Mouse (Mus musculus): Measurements from ENCODE around the gene Spaca3. TPM values are rescaled to one million over a fixed set of nuclear protein-coding genes. Genes with fewer than 3 reads are reported as not detected.

Spaca3 gene
- polyA plus RNA-seq, 1 experiment = not detected

DNA sequence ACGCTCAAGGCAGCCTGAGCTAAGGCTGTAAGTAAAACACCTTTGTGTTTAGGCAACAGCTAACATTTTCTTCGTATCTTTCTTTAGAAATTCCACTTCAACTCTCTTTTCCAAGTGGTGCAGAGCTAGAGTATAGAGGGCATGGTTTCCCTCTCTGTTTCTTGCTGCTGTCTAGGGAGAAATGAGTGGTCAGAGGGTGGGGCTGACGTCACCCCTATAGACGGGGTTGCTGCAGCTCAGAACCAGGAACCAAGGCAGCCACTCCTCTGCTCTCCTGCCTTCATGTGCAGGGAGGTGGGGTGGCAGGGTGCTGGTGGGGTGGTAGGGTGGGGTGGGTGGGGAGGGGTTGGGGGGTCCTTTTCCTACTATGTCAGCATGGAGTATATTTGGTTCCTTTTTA lies 22.3 kb upstream of the Spaca3 start:
- no peak for DNase-seq (ENCODE audit: low read depth)
- no peak for TF ChIP-seq CTCF (IDR thresholded peaks at IDR 0.05; ENCODE audit: borderline replicate concordance, extremely low read depth, insufficient read depth, insufficient read length)
- TF ChIP-seq POLR2A (IDR thresholded peaks at IDR 0.05; ENCODE audit: borderline replicate concordance, extremely low read depth, insufficient read depth, insufficient read length, poor library complexity, severe bottlenecking) = no peak

DNA sequence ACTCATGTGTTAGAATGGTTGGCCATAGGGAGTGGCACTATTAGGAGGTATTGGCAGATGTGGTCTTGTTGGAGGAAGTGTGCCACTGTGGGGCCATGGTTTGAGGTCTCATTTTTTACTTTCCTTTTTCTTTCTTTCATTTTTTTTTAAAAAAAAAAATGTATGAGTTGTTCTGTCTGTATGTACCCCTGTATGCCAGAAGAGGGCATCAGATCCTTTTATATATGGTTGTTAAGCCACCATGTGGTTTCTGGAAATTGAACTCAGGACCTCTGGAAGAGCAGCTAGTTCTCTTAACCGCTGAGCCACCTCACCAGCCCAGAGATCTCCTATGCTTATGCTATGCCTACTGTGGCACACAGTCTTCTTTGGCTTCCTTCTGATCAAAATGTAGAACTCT lies 19.4 kb upstream of the Spaca3 start:
- DNase-seq (ENCODE audit: low read depth) = no peak
- TF ChIP-seq CTCF (IDR thresholded peaks at IDR 0.05; ENCODE audit: borderline replicate concordance, extremely low read depth, insufficient read depth, insufficient read length) = no peak
- TF ChIP-seq POLR2A (IDR thresholded peaks at IDR 0.05; ENCODE audit: borderline replicate concordance, extremely low read depth, insufficient read depth, insufficient read length, poor library complexity, severe bottlenecking) = no peak

DNA sequence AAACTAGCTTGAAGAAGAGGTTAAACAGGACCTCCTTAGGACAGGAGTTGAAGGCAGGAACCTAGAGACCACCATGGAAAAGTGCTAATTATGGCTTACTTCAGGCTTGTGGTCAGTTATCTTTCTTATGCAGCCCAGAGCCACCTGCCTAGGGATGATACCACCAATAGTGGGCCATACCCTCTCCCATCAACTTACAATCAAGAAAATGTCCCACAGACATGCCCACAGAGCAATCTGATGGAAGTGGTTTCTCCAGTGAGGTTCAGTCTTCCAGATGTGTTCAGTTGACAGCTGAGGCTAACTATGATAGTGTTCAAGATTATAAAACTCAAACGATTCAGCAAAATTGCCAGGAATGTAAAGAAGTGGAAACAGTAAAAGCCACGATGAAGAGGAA lies 14.7 kb upstream of the Spaca3 start:
- no peak for DNase-seq (ENCODE audit: low read depth)
- no peak for TF ChIP-seq POLR2A (IDR thresholded peaks at IDR 0.05; ENCODE audit: borderline replicate concordance, extremely low read depth, insufficient read depth, insufficient read length, poor library complexity, severe bottlenecking)
- no peak for TF ChIP-seq CTCF (IDR thresholded peaks at IDR 0.05; ENCODE audit: borderline replicate concordance, extremely low read depth, insufficient read depth, insufficient read length)

DNA sequence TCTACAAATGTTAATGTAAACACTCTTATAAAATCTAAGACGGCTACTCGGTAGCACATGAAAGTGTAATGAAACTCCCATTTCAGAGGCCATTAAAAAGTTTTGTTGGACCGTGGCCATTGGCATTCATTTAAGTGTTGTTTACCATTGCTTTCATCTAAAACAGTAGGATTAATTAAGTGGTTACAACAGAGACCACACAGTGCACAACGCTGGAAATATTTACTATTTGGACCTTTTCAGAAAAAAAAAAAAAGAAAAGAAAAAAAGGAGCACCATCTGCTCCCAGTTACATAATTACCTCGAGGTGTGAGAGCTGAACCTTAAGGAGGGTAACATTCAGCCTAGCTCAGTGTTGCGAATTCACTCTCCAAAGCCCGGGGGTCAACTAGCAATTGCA lies 12.7 kb upstream of the Spaca3 start:
- TF ChIP-seq CTCF (IDR thresholded peaks at IDR 0.05; ENCODE audit: borderline replicate concordance, extremely low read depth, insufficient read depth, insufficient read length) = no peak
- no peak for TF ChIP-seq POLR2A (IDR thresholded peaks at IDR 0.05; ENCODE audit: borderline replicate concordance, extremely low read depth, insufficient read depth, insufficient read length, poor library complexity, severe bottlenecking)
- DNase-seq (ENCODE audit: low read depth) = peak; percentile 61

DNA sequence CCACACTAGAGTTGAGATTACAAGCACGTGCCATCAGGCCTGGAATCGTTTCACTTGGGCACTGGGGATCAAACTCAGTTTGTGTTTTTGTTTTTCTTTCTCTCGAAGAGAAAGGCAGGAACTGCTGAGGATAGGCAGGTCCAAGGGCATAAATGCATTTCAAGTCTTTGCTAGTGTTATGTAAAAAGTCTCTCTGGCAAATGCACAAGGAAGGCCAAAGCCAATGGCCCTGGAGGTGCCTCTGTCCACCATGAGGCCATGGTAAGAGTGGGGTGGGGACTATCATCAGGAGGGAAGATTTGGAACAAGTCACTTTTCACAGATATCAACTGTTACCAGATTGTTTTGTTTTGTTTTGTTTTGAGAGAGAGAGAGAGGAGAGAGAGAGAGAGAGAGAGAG lies 12.1 kb upstream of the Spaca3 start:
- DNase-seq (ENCODE audit: low read depth) = no peak
- TF ChIP-seq CTCF (IDR thresholded peaks at IDR 0.05; ENCODE audit: borderline replicate concordance, extremely low read depth, insufficient read depth, insufficient read length) (no peak), POLR2A (IDR thresholded peaks at IDR 0.05; ENCODE audit: borderline replicate concordance, extremely low read depth, insufficient read depth, insufficient read length, poor library complexity, severe bottlenecking) (no peak)

DNA sequence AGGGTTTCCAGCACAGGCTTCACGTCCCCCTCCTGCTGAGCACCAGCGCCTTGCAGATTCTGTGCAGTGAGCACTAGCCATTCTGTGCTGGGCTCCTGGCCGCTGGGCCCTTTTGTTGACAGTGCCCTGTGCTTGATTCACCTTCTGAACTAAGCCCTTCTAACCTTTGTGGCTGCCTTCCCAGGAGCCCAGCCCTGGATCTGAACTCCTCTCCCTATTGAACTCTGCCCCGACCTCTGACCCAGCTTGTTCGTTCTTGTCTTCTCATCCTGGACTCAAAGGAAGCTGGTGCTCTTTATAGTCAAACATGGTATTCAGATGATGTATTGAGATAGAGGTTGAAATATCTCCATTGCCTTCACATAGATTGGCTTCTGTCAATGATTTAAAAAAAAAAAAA lies 10.0 kb upstream of the Spaca3 start:
- no peak for DNase-seq (ENCODE audit: low read depth)
- no peak for TF ChIP-seq CTCF (IDR thresholded peaks at IDR 0.05; ENCODE audit: borderline replicate concordance, extremely low read depth, insufficient read depth, insufficient read length)
- no peak for TF ChIP-seq POLR2A (IDR thresholded peaks at IDR 0.05; ENCODE audit: borderline replicate concordance, extremely low read depth, insufficient read depth, insufficient read length, poor library complexity, severe bottlenecking)

DNA sequence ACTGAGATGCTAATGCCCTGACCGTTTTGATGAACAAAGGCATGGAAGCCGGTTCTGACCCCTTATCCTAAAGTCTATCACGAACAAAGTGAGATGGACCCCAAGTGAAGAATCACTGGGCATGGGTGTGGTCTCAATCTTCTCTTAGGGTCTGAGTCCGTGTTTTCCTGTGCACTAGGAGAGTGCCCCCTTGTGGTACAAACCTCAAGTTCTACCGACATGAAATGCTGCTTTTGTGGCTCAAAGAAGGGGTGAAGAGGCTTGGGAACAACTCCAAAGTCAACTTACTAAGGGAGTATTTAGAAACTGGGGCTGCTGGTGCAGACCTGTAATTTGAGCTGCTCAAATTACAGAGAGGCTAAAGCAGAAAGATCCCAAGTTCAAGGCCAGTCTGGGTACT lies 6.3 kb upstream of the Spaca3 start:
- DNase-seq (ENCODE audit: low read depth) = peak; percentile 41
- TF ChIP-seq POLR2A (IDR thresholded peaks at IDR 0.05; ENCODE audit: borderline replicate concordance, extremely low read depth, insufficient read depth, insufficient read length, poor library complexity, severe bottlenecking) (no peak), CTCF (IDR thresholded peaks at IDR 0.05; ENCODE audit: borderline replicate concordance, extremely low read depth, insufficient read depth, insufficient read length) (peak; percentile 43; the same call in 1 of the 2 replicates)

DNA sequence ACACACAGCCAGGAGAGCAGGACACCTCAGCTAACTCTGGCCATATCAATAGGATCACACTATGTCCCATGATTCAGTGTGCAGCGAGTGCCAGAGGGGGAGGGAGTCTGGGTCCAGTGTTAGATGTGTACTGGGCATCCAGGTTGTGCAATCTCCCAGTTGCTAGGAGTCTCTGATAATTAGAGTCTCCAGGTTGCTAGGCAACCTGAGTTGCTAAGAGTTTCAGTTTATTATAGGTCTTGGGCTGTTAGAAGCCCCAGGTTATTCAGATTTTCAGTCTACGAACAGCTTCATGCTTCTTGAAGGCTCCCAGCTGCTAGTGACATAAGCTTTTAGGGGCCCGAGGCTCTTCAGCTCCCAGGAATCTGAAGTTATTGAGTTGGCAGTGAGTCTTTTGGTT lies 5.2 kb upstream of the Spaca3 start:
- TF ChIP-seq POLR2A (IDR thresholded peaks at IDR 0.05; ENCODE audit: borderline replicate concordance, extremely low read depth, insufficient read depth, insufficient read length, poor library complexity, severe bottlenecking) = no peak
- TF ChIP-seq CTCF (IDR thresholded peaks at IDR 0.05; ENCODE audit: borderline replicate concordance, extremely low read depth, insufficient read depth, insufficient read length) = no peak
- peak; percentile 72 for DNase-seq (ENCODE audit: low read depth)

DNA sequence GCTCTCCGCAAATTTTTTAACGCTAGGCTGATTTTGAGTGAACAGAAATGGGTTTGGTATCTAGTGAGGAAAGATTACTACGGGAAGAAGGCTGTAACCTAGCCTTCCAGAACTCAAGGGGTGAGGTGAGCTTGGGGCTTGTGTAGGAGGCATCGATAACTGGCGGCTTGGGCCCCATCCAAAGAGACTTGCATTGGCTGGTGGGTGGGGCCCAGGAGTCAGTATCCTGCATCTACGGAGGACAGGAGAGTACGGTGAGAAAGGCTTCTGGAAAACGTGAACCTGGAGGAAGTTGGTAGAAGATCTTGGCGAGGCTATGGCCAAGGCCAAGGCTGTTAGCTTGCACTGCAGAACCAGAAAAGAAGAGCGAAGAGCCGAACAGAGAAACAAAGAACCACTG lies 3.7 kb upstream of the Spaca3 start:
- DNase-seq (ENCODE audit: low read depth) = no peak
- TF ChIP-seq CTCF (IDR thresholded peaks at IDR 0.05; ENCODE audit: borderline replicate concordance, extremely low read depth, insufficient read depth, insufficient read length) (no peak), POLR2A (IDR thresholded peaks at IDR 0.05; ENCODE audit: borderline replicate concordance, extremely low read depth, insufficient read depth, insufficient read length, poor library complexity, severe bottlenecking) (no peak)

DNA sequence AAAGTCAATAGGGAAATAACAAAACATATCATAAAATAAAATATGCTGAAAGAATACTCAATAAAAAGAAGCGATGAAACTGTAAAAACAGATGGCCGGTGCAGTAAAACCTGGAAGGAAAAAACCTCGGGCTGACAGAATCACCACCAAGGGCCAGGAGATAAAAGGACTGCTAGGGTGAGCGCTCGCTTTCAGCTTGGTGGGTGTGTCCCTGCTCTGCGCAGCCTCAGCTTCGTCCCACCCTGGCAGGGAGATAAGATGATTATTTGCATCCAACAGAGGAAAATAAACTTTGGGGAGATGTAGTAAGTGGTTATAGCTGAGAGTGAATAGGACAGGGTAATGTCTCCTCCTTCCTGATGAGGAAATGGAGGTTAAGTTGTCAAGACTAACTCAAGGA lies 3.3 kb upstream of the Spaca3 start:
- DNase-seq (ENCODE audit: low read depth) = no peak
- no peak for TF ChIP-seq CTCF (IDR thresholded peaks at IDR 0.05; ENCODE audit: borderline replicate concordance, extremely low read depth, insufficient read depth, insufficient read length)
- no peak for TF ChIP-seq POLR2A (IDR thresholded peaks at IDR 0.05; ENCODE audit: borderline replicate concordance, extremely low read depth, insufficient read depth, insufficient read length, poor library complexity, severe bottlenecking)

DNA sequence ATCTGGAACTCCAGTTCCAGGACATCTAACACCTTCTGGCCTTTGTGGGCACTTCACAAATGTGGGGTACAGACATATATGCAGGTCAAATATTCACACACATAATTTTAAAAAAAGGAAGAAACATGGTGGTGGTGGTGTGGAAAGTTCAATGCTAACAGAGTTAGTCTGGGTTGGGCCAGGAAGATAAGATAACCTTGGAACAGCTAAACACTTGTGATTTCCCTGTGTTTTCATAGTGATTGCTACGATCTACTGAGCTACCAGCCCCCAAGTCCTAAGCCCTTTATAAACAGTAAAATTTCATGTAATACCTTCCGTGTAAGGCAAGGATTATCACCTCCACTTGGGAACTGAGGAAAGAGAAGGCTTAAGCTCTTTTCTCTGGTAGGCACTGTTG lies 1.3 kb upstream of the Spaca3 start:
- no peak for DNase-seq (ENCODE audit: low read depth)

DNA sequence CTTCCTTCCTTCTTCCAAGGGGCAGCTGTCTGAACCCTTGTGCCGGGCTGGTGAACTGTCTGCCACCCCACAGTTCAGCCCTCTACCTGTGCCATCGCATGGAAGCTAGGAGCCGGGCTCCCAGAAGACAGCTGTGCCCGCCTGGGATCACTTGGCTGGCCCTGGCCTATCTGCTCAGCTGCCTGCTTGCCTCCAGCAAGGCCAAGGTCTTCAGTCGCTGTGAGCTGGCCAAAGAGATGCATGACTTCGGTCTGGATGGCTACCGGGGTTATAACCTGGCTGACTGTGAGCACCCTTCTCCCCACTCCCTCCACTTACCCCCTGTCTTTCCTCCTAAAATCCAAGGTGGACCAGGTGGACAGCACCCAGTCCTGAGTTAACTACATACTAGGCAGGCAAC lies 4.8 kb downstream of the Spaca3 start:
- TF ChIP-seq POLR2A (IDR thresholded peaks at IDR 0.05; ENCODE audit: borderline replicate concordance, extremely low read depth, insufficient read depth, insufficient read length, poor library complexity, severe bottlenecking) (no peak), CTCF (IDR thresholded peaks at IDR 0.05; ENCODE audit: borderline replicate concordance, extremely low read depth, insufficient read depth, insufficient read length) (no peak)
- DNase-seq (ENCODE audit: low read depth) = no peak

More for the DNA sequence above, 1.3 kb upstream of the Spaca3 start:
- TF ChIP-seq CTCF (IDR thresholded peaks at IDR 0.05; ENCODE audit: borderline replicate concordance, extremely low read depth, insufficient read depth, insufficient read length) (no peak), POLR2A (IDR thresholded peaks at IDR 0.05; ENCODE audit: borderline replicate concordance, extremely low read depth, insufficient read depth, insufficient read length, poor library complexity, severe bottlenecking) (no peak)

DNA sequence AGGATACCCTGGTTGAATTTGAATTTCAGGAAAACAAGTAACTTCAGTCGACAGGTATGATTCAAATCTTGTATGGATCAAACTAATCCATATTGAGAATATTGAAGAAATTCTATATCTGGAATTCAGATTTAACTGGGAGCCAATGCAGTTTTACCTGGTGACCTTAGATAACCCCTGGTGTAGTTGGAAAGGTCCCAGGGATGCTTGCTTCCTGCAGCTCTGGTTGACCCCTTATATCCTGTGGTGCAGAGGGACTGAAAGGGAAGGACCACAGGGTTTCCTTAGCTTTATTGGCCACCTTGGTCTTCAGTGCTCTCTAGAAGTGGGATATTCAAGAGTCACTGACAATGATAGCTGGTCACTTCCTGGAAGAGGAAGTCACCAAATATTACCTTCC lies 9.9 kb downstream of the Spaca3 start:
- no peak for DNase-seq (ENCODE audit: low read depth)
- TF ChIP-seq CTCF (IDR thresholded peaks at IDR 0.05; ENCODE audit: borderline replicate concordance, extremely low read depth, insufficient read depth, insufficient read length) (no peak), POLR2A (IDR thresholded peaks at IDR 0.05; ENCODE audit: borderline replicate concordance, extremely low read depth, insufficient read depth, insufficient read length, poor library complexity, severe bottlenecking) (no peak)

Measured in brain, embryonic 14.5 days (tissue).